Mouse (Mus musculus): ENCODE results near the gene Gm42417.

GRCm38 (mm10) chr1:36582211-36582610 lies 43.0 kb upstream of the Gm42417 start:
- TF ChIP-seq CTCF (IDR thresholded peaks at IDR 0.05; ENCODE audit: borderline replicate concordance, control insufficient read depth, extremely low read depth, insufficient read depth, low read length, poor library complexity) (no peak), POLR2A (IDR thresholded peaks at IDR 0.05; ENCODE audit: control insufficient read depth, extremely low read depth, insufficient read depth, low read length, poor library complexity) (no peak)
